Mouse (Mus musculus) testis, adult 2 months (tissue): ENCODE measurements around the gene Cbfb.

Experiments
- CTCF ChIP-seq: fragments of 200-500 bp; IDR thresholded peaks from 2 replicates; pipeline ENCODE4 v1.5.1; 2012; ENCODE audit warnings: low read depth, mild to moderate bottlenecking, inconsistent platforms, low read length, moderate library complexity; ENCODE audit not compliant: control insufficient read depth, insufficient read depth, insufficient replicate concordance
- POLR2A ChIP-seq: fragments of 200-500 bp; IDR thresholded peaks from 2 replicates; pipeline ENCODE4 v1.6.1; 2012; ENCODE audit warnings: low read depth, mild to moderate bottlenecking, inconsistent platforms, low read length, moderate library complexity; ENCODE audit not compliant: control insufficient read depth

- TF ChIP-seq POLR2A = no peak
- no peak for TF ChIP-seq CTCF
Observed at GRCm38 (mm10) chr8:105253766-105254151, 83.3 kb downstream of the Cbfb start.
